Mouse (Mus musculus): ENCODE measurements around the gene Pitpnm3.
A peak's percentile ranks its signal among the peaks of the same experiment; 100 is the strongest.

Pitpnm3 gene

GRCm38 (mm10) chr11:72050895-72051858, 84.4 kb downstream of the Pitpnm3 start:
- DNase-seq (ENCODE audit: low read depth, low spot score) = peak; percentile 63

DNA sequence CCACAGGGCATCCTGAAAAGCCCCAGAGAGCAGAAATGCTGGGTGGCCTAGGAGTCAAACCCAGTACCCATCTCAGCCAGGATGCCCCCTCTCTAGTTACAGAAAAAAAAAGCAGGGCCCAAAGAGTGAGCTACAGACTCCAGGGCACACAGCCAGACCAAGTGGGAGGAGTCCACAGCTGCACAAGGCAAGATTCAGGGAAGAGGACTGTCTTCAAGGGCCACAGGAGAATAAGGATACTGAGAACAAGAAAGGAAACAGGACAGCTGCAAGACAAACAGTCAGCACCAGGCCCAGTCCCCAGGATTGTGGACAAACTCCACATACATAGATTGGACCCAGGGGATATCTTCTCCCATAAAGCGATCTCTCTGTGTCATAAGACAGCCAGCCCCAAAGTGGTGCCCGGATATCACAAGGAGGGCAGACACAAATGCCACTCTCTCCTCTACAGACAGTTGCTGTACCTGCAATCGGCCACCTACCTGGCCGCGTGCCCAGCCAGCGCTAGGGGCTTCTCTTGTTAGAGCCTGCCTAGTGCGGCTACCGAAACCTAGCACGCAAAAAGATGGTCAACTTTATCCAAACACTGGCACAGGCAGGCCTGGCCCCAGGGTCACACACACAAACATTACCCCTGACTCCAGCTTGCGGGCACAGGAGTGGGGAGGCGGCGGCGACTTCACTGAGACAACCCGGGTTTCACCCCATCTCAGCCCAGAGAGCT, 85.2 kb downstream of the Pitpnm3 start:
- no peak for DNase-seq (ENCODE audit: low read depth, low spot score)

DNA sequence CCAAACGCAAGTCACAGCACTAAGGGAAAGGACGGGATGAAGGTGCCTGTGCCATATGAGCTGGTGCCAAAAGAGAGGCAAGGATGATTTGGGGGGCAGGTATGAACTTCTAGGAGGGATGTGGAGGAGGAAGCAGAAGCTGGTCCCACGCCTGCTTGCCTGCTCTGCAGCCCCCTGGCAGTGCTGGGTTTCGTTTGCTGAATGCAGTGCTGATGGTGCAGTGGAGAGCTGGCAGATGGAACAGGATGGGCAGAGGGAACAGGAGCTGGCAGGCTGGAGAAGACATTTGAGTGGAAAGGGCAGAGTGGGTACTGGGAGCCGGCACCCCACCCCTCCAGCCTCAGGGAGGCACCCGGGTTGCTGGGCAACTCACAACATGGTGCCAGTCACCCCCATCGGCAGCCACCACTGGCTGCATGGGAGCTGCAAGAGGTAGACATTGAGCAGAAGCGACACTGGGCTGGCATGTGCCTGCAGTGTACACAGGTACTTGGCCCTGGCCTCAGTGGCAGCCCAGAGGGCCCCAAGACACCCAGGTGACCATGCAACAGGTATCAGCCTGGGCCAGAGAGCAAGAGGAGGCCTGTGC, 86.3 kb downstream of the Pitpnm3 start:
- no peak for DNase-seq (ENCODE audit: low read depth, low spot score)

- DNase-seq (ENCODE audit: low read depth, low spot score) = no peak
Observed at GRCm38 (mm10) chr11:72048730-72049129, 86.8 kb downstream of the Pitpnm3 start.

DNA sequence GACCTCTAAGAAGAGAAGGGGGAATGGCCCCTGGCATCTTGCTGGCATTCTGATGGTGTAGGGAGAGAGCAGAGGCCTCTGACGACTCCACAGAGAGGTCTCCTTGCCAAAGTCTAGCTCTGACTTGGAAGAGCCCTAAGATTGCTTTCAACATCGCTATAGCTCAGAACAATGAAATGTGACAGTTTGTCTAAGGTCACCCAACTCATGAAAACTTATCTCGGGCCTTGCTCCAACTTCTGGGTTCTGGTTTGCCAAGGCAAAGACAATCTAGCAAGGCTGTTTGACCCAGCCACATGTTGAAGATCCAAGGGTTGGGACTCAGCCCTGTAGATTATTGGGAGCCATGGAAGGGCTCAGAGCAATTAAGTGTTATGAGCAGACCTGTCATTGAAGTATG, 91.3 kb downstream of the Pitpnm3 start:
- DNase-seq (ENCODE audit: low read depth, low spot score) = no peak

- no peak for DNase-seq (ENCODE audit: low read depth, low spot score)
Observed at GRCm38 (mm10) chr11:72042631-72043030, 92.9 kb downstream of the Pitpnm3 start.

- peak; percentile 94 for DNase-seq (ENCODE audit: low read depth, low spot score)
Observed at GRCm38 (mm10) chr11:72041768-72042607, 93.6 kb downstream of the Pitpnm3 start, which contains the start of gene Pimreg. TSS of gene Pimreg (plus strand) at chr11:72042032.

DNA sequence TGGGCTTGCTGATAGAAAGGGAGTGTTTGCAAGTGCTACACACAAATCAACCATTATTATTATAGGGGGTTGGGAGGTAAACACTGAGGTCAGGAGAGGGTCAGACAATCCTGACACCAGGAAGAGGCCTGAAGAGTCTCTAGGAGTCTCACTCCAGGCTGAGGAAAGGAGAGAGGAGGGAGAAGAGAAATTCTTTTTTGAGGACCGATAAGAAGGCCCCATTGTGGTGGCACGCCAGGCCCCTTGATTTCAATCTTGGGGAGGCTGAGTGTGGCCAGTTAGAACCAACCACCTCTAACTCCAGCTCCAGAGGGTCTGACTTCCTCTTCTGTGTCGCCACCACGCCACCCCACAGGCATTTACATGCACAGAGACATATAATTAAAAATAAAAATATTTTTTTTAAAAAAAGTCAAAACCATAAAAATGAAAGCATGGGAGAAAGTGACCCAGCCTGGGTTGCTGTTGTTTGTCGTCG, 94.2 kb downstream of the Pitpnm3 start:
- no peak for DNase-seq (ENCODE audit: low read depth, low spot score)

DNA sequence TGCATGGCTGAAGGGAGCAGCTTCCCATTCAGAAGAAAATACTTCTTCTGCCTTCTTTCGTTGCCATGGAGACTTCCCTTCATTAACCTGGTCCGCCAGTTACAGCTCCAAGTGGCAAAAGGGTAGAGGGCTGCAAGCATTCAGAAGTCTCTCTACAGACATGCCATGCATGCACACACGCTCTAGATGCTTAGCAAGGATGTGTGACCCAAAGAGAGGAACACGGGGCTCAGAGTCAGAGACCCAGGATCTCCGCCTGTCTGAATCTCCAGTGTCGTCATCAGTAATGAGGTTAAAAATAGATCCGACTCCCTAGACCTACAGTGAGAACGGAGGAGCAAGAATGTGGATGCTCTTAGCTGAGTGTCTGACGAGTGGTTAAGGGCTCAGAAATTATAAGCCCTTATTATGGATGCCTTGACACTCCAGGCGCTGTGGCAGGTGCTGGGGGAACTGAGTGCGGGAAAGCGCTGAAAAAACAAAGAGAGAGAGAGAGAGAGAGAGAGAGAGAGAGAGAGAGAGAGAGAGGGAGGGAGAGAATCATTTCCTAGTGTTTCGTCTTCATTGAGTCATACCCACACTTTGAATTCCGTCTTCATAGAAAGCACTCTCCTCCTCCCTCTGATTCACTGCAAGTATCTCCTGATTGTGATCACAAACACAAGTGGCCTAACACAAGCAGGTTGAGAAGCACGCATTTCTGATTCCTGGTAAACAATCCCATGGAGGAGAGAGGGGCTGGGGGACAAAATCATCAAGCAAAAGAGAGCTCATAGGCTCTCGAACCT, 95.8 kb downstream of the Pitpnm3 start:
- no peak for DNase-seq (ENCODE audit: low read depth, low spot score)

GRCm38 (mm10) chr11:72037996-72038395, 97.6 kb downstream of the Pitpnm3 start:
- peak; percentile 86 for DNase-seq (ENCODE audit: low read depth, low spot score)

DNA sequence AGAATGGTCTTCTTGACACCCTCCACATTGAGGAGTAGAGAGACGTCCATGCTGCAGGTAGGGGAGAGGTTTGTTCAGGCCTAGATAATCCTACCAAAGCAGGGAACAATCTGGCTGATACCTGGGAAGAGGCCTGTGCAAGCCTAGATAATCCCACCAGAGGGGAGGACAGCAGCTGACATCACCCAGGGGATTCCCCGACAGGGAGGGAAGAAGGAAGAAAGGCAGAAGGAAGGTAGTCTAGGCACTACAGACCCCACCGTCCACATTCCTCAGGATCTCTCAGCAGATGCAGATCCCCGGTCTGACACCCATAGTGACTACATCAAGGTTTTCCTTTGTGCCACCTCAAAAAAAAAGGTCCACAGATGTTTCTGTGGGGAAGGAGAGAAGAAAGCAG, 98.2 kb downstream of the Pitpnm3 start, which contains the start of gene Aipl1:
Aipl1 (minus strand) TSS at position 101 of the 400 bp plus-strand sequence.
- DNase-seq (ENCODE audit: low read depth, low spot score) = no peak

GRCm38 (mm10) chr11:72032589-72032988, 103.0 kb downstream of the Pitpnm3 start:
- no peak for DNase-seq (ENCODE audit: low read depth, low spot score)

- DNase-seq (ENCODE audit: low read depth, low spot score) = no peak
Observed at GRCm38 (mm10) chr11:72032091-72032490, 103.5 kb downstream of the Pitpnm3 start.

GRCm38 (mm10) chr11:72031353-72031752, 104.2 kb downstream of the Pitpnm3 start:
- DNase-seq (ENCODE audit: low read depth, low spot score) = no peak

GRCm38 (mm10) chr11:72029143-72029542, 106.4 kb downstream of the Pitpnm3 start:
- DNase-seq (ENCODE audit: low read depth, low spot score) = peak; percentile 53

DNA sequence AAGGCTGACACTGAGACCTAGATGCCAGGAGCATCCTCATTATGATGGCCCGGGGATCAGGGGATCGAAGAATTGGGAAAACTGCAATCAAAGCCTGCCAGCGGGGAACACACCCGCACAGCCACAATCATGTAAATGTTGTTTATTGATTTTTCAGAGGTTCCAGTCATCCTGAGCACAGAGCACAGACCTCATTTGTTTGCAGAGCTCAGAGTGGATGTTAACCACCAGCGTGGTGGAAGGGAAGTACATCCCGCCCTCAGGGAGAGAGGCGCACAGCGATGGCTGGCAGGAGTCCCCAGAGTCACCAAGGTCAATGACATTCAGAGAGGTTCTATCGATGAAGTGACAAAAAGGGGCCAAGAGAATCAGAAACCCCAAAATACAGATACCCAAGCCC, 107.7 kb downstream of the Pitpnm3 start:
- DNase-seq (ENCODE audit: low read depth, low spot score) = no peak

DNA sequence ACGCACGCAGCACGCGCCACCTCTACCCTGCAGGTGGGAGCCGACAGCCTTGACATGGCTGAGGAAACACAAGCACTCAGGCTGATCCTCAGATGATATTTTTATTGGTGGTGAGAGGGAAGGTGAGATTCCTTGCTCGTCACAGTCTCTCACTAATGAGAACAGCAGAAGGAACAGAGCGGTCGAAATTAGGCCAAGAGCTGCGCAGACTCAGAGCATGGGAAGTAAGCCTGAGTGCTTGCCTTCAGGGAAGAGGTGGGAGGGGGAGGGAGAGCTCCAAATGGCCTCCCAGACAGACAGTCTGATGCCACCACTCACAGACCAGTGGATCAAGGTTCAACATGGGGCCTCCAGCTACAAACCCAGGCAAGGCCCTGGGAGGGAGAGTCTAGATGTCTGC, 109.1 kb downstream of the Pitpnm3 start:
- no peak for DNase-seq (ENCODE audit: low read depth, low spot score)

- peak; percentile 52 for DNase-seq (ENCODE audit: low read depth, low spot score)
Observed at GRCm38 (mm10) chr11:72025843-72026242, 109.7 kb downstream of the Pitpnm3 start.

DNA sequence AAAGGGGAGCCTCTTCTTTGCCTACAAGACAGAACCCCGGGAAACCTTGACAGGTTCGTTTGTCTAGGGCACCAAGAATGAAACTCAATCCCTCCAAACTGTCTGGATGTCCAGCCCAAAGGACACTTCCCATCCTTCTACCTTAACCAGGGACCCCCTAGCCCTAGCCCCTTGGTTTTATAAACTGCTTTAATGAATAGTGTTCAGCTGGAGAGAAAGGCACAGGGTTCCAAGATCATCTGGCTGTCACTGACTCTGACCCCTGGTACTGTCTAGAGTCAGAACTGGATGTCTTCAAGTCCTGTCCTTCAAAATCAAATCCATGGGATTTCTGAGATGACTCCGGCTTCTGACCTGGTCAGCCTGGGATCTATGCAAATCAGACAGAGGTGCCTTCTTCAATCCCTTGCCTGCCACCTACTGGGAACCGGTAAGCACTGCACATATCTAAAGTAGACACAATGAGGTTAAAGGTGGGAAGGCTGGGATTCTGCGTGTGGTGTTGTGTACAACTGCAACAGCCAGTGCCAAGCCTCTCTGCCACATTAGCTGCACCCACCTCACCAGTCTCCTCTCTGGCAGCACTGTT, 111.3 kb downstream of the Pitpnm3 start:
- DNase-seq (ENCODE audit: low read depth, low spot score) = peak; percentile 78

DNA sequence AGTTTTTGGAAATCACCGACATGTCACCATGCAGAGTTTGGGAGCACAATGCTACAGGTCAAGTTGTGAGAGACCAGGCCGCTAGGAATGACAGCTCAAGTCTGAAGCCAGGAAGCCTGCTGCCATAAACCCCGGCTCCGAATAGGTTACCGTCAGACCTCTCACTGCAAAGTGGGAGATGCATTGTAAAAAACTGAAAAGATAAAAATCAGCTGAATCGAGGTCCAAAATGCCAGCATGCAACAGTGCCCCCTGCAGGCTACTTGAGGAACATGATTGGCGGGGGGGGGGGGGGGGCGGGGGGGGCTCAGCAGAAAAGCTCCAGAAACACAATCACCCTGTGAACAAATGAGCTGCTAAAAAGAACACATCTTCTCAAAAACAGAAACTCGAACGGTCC, 112.0 kb downstream of the Pitpnm3 start:
- no peak for DNase-seq (ENCODE audit: low read depth, low spot score)

Data from mesoderm, embryonic 11.5 days (tissue).